Mouse (Mus musculus): ENCODE results near the gene 4930524B15Rik. TPM values are rescaled to one million over a fixed set of nuclear protein-coding genes. Genes with fewer than 3 reads are reported as not detected.

4930524B15Rik gene
- total and polyA plus RNA-seq, 2 experiments from 2014 or later = 0.05 TPM; not detected in 1

- peak; percentile 80 for TF ChIP-seq CTCF (IDR thresholded peaks at IDR 0.05; ENCODE audit: low read depth)
- TF ChIP-seq EP300 (IDR thresholded peaks at IDR 0.05; ENCODE audit: low read depth) = no peak
- no peak overlapping the region for H3K27ac ChIP-seq (ENCODE audit: low read depth)
- no peaks in the 10 kb centered on the region for H3K27me3 ChIP-seq (ENCODE audit: control insufficient read depth, insufficient read depth, low read length)
- no peaks in the 10 kb centered on the region for H3K36me3 ChIP-seq (replicated peaks; ENCODE audit: control insufficient read depth, insufficient read depth, low read length)
- ATAC-seq (ENCODE audit: insufficient read depth, low read depth) (peak; percentile 53), DNase-seq (ENCODE audit: low spot score) (peak; percentile 72)
- peak overlapping the region; percentile 75 for H3K4me2 ChIP-seq (ENCODE audit: low read depth, low read length)
- H3K9me3 ChIP-seq (replicated peaks; ENCODE audit: control insufficient read depth, low read length) = no peaks in the 10 kb centered on the region
- H3K4me1 ChIP-seq (ENCODE audit: control insufficient read depth, insufficient read depth) = peaks cover 8% of the 10 kb centered on the region; the same call in 1 of the 2 replicates
- H3K9ac ChIP-seq (replicated peaks; ENCODE audit: low read depth, low read length) = peak overlapping the region; percentile 39; the same call in 1 of the 2 replicates
- under 1% methylated on average over 17 of the region's 17 CpGs for WGBS
- H3K4me3 ChIP-seq (ENCODE audit: low read depth, low read length) = peak overlapping the region; percentile 49
These were observed 16.0 kb upstream of the 4930524B15Rik start for GRCm38 (mm10) chr11:31949331-31949785.

GRCm38 (mm10) chr11:31960071-31960470, 5.3 kb upstream of the 4930524B15Rik start:
- Histone ChIP-seq H3K9ac (replicated peaks; ENCODE audit: low read depth, low read length) (no peak overlapping the region), H3K36me3 (replicated peaks; ENCODE audit: control insufficient read depth, insufficient read depth, low read length) (no peaks in the 10 kb centered on the region), H3K9me3 (replicated peaks; ENCODE audit: control insufficient read depth, low read length) (no peaks in the 10 kb centered on the region), H3K4me1 (ENCODE audit: control insufficient read depth, insufficient read depth) (no peaks in the 10 kb centered on the region), H3K27ac (ENCODE audit: low read depth) (no peak overlapping the region), H3K4me2 (ENCODE audit: low read depth, low read length) (no peak overlapping the region), H3K4me3 (ENCODE audit: low read depth, low read length) (no peak overlapping the region), H3K27me3 (ENCODE audit: control insufficient read depth, insufficient read depth, low read length) (no peaks in the 10 kb centered on the region)
- DNase-seq (ENCODE audit: low spot score) (no peak), ATAC-seq (ENCODE audit: insufficient read depth, low read depth) (no peak)
- no peak for TF ChIP-seq EP300 (IDR thresholded peaks at IDR 0.05; ENCODE audit: low read depth)
- no peak for TF ChIP-seq CTCF (IDR thresholded peaks at IDR 0.05; ENCODE audit: low read depth)

DNA sequence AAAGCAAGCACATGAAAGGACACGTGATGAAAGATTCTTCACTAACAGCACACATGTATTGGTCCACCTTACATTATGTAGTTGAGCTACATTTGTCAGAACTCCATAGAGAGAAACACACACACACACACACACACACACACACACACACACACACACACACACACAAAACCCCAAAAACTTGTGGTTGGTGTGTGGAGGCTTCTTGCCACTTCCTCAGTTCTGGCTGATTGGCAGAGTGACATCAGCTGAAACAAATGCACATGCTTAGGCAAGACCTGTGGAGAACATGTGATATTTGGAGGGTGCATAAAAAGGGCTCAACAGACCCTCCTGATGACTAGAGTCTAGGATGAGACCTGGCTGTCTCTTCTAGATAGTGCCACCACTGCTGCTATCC, 1.4 kb upstream of the 4930524B15Rik start:
- DNase-seq (ENCODE audit: low spot score) = no peak
- no peak overlapping the region for H3K4me2 ChIP-seq (ENCODE audit: low read depth, low read length)
- WGBS = 94% methylated on average over 1 of the region's 1 CpGs
- no peak overlapping the region for H3K27ac ChIP-seq (ENCODE audit: low read depth)
- peaks cover 4% of the 10 kb centered on the region; the same call in 1 of the 2 replicates for H3K4me1 ChIP-seq (ENCODE audit: control insufficient read depth, insufficient read depth)
- no peaks in the 10 kb centered on the region for H3K36me3 ChIP-seq (replicated peaks; ENCODE audit: control insufficient read depth, insufficient read depth, low read length)
- H3K27me3 ChIP-seq (ENCODE audit: control insufficient read depth, insufficient read depth, low read length) = no peaks in the 10 kb centered on the region
- no peak overlapping the region for H3K4me3 ChIP-seq (ENCODE audit: low read depth, low read length)
- no peaks in the 10 kb centered on the region for H3K9me3 ChIP-seq (replicated peaks; ENCODE audit: control insufficient read depth, low read length)
- ATAC-seq (ENCODE audit: insufficient read depth, low read depth) = no peak
- TF ChIP-seq CTCF (IDR thresholded peaks at IDR 0.05; ENCODE audit: low read depth) (no peak), EP300 (IDR thresholded peaks at IDR 0.05; ENCODE audit: low read depth) (no peak)
- H3K9ac ChIP-seq (replicated peaks; ENCODE audit: low read depth, low read length) = no peak overlapping the region

GRCm38 (mm10) chr11:31974132-31974531, 8.7 kb downstream of the 4930524B15Rik start:
- WGBS = 65% methylated on average over 4 of the region's 4 CpGs
- TF ChIP-seq EP300 (IDR thresholded peaks at IDR 0.05; ENCODE audit: low read depth) (no peak), CTCF (IDR thresholded peaks at IDR 0.05; ENCODE audit: low read depth) (no peak)
- Histone ChIP-seq H3K4me3 (ENCODE audit: low read depth, low read length) (no peak overlapping the region), H3K36me3 (replicated peaks; ENCODE audit: control insufficient read depth, insufficient read depth, low read length) (no peaks in the 10 kb centered on the region), H3K27me3 (ENCODE audit: control insufficient read depth, insufficient read depth, low read length) (no peaks in the 10 kb centered on the region), H3K9ac (replicated peaks; ENCODE audit: low read depth, low read length) (no peak overlapping the region), H3K27ac (ENCODE audit: low read depth) (no peak overlapping the region), H3K4me1 (ENCODE audit: control insufficient read depth, insufficient read depth) (no peaks in the 10 kb centered on the region), H3K4me2 (ENCODE audit: low read depth, low read length) (no peak overlapping the region), H3K9me3 (replicated peaks; ENCODE audit: control insufficient read depth, low read length) (no peaks in the 10 kb centered on the region)
- DNase-seq (ENCODE audit: low spot score) (no peak), ATAC-seq (ENCODE audit: insufficient read depth, low read depth) (no peak)

- Histone ChIP-seq H3K9me3 (replicated peaks; ENCODE audit: control insufficient read depth, low read length) (peaks cover 2% of the 10 kb centered on the region; the same call in 1 of the 2 replicates), H3K4me3 (ENCODE audit: low read depth, low read length) (no peak overlapping the region), H3K27ac (ENCODE audit: low read depth) (no peak overlapping the region), H3K36me3 (replicated peaks; ENCODE audit: control insufficient read depth, insufficient read depth, low read length) (no peaks in the 10 kb centered on the region), H3K4me2 (ENCODE audit: low read depth, low read length) (no peak overlapping the region), H3K4me1 (ENCODE audit: control insufficient read depth, insufficient read depth) (no peaks in the 10 kb centered on the region), H3K27me3 (ENCODE audit: control insufficient read depth, insufficient read depth, low read length) (no peaks in the 10 kb centered on the region), H3K9ac (replicated peaks; ENCODE audit: low read depth, low read length) (no peak overlapping the region)
- 41% methylated on average over 8 of the region's 8 CpGs for WGBS
- TF ChIP-seq CTCF (IDR thresholded peaks at IDR 0.05; ENCODE audit: low read depth) (no peak), EP300 (IDR thresholded peaks at IDR 0.05; ENCODE audit: low read depth) (no peak)
- DNase-seq (ENCODE audit: low spot score) = no peak
- no peak for ATAC-seq (ENCODE audit: insufficient read depth, low read depth)
These were observed 9.4 kb downstream of the 4930524B15Rik start for GRCm38 (mm10) chr11:31974826-31975225.

DNA sequence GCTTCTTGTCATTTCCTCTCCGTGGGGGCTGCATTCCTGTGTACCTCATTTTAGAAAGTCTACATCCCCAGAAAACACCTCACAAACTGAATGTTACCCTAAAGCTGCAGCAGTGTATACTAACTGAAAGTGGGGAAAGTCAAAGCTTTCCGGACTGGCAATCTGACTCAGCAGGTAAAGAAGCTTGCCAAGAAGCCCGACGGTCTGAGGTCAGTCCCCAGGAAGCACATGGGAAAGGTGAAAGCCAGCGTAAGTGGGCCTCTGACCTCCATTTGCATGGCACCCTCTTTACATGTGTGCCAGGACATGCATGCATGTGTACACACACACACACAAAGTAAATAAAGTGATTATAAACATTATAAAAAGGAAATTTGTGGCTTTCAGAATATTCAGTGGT, 10.3 kb downstream of the 4930524B15Rik start:
- Histone ChIP-seq H3K36me3 (replicated peaks; ENCODE audit: control insufficient read depth, insufficient read depth, low read length) (no peaks in the 10 kb centered on the region), H3K9me3 (replicated peaks; ENCODE audit: control insufficient read depth, low read length) (peaks cover 4% of the 10 kb centered on the region; the same call in 1 of the 2 replicates), H3K4me1 (ENCODE audit: control insufficient read depth, insufficient read depth) (no peaks in the 10 kb centered on the region), H3K4me2 (ENCODE audit: low read depth, low read length) (no peak overlapping the region), H3K27ac (ENCODE audit: low read depth) (no peak overlapping the region), H3K9ac (replicated peaks; ENCODE audit: low read depth, low read length) (no peak overlapping the region), H3K27me3 (ENCODE audit: control insufficient read depth, insufficient read depth, low read length) (no peaks in the 10 kb centered on the region), H3K4me3 (ENCODE audit: low read depth, low read length) (no peak overlapping the region)
- WGBS = 77% methylated on average over 5 of the region's 5 CpGs
- no peak for ATAC-seq (ENCODE audit: insufficient read depth, low read depth)
- TF ChIP-seq EP300 (IDR thresholded peaks at IDR 0.05; ENCODE audit: low read depth) (no peak), CTCF (IDR thresholded peaks at IDR 0.05; ENCODE audit: low read depth) (no peak)
- DNase-seq (ENCODE audit: low spot score) = no peak
